Mouse (Mus musculus) forebrain, embryonic 15.5 days (tissue): Measurements from ENCODE around the gene Hrk. TPM values are rescaled to one million over a fixed set of nuclear protein-coding genes. Genes with fewer than 3 reads are reported as not detected.

ENCODE experiments used
- ATAC-seq: fragments of 200-750 bp; cut with Nextera tagmentation; replicated peaks from 2 replicates; pipeline ENCODE4 v1.8.0; 2017; ENCODE audit warnings: mild to moderate bottlenecking, moderate TSS enrichment, moderate library complexity
- H3K27ac ChIP-seq: fragments of 300-500 bp; sonication (generic); replicated peaks from 2 replicates; pipeline ENCODE4 v1.5.1; 2015; ENCODE audit warnings: mild to moderate bottlenecking, inconsistent platforms
- H3K27me3 ChIP-seq: fragments of 300-500 bp; sonication (generic); 2 replicates; pipeline ENCODE4 v1.6.1; 2015; ENCODE audit warnings: inconsistent platforms
- H3K36me3 ChIP-seq: fragments of 300-500 bp; sonication (generic); 2 replicates; pipeline ENCODE4 v1.6.1; 2015; ENCODE audit warnings: mild to moderate bottlenecking, inconsistent platforms
- H3K4me1 ChIP-seq: fragments of 300-500 bp; sonication (generic); 2 replicates; pipeline ENCODE4 v1.6.1; 2015; ENCODE audit warnings: inconsistent platforms
- H3K4me2 ChIP-seq: fragments of 300-500 bp; sonication (generic); replicated peaks from 2 replicates; pipeline ENCODE4 v1.6.1; 2015; ENCODE audit warnings: mild to moderate bottlenecking, inconsistent platforms
- H3K4me3 ChIP-seq: fragments of 300-500 bp; sonication (generic); 2 replicates; pipeline ENCODE4 v1.5.1; 2015; ENCODE audit warnings: mild to moderate bottlenecking, inconsistent platforms
- H3K9ac ChIP-seq: fragments of 300-500 bp; sonication (generic); replicated peaks from 2 replicates; pipeline ENCODE4 v1.6.1; 2015; ENCODE audit warnings: mild to moderate bottlenecking, inconsistent platforms
- H3K9me3 ChIP-seq: fragments of 300-500 bp; sonication (generic); 2 replicates; pipeline ENCODE4 v1.6.1; 2016; ENCODE audit warnings: inconsistent platforms
- WGBS: fragments of 180-500 bp; shearing (Covaris S2); methylation state at CpG from one replicate; pipeline ENCODE4 v1.1.7; 2015; ENCODE audit warnings: mixed read lengths; 5-methylcytosine and 5-hydroxymethylcytosine counted together
- polyA plus RNA-seq: library from polyadenylated mRNA; unstranded; fragments of >200 nt; fragmentation: Nextera tagmentation; extraction: Ambion mirVana; gene quantifications from 2 replicates; pipeline ENCODE4 v1.2.1, GENCODE M21; 2015

Hrk gene
- polyA plus RNA-seq, 1 experiment from 2014 or later = 2.3 TPM

- 89% methylated on average over 4 of the region's 4 CpGs for WGBS
- peaks cover 17% of the 10 kb centered on the region for H3K4me1 ChIP-seq
- H3K36me3 ChIP-seq = peaks cover 20% of the 10 kb centered on the region
Measured at GRCm38 (mm10) chr5:118144327-118144726, 20.1 kb upstream of the Hrk start.

GRCm38 (mm10) chr5:118144770-118145169 lies 19.7 kb upstream of the Hrk start:
- Histone ChIP-seq H3K4me2 (no peak overlapping the region), H3K36me3 (peaks cover 20% of the 10 kb centered on the region), H3K4me1 (peaks cover 17% of the 10 kb centered on the region), H3K9ac (no peak overlapping the region), H3K27me3 (no peaks in the 10 kb centered on the region), H3K9me3 (no peaks in the 10 kb centered on the region), H3K27ac (no peak overlapping the region), H3K4me3 (no peak overlapping the region)
- WGBS = 86% methylated on average over 6 of the region's 6 CpGs
- no peak for ATAC-seq

More at GRCm38 (mm10) chr5:118144327-118144726, 20.1 kb upstream of the Hrk start:
- ATAC-seq = no peak
- H3K4me2 ChIP-seq = no peak overlapping the region
- no peaks in the 10 kb centered on the region for H3K9me3 ChIP-seq
- no peaks in the 10 kb centered on the region for H3K27me3 ChIP-seq
- no peak overlapping the region for H3K4me3 ChIP-seq
- H3K27ac ChIP-seq = no peak overlapping the region
- no peak overlapping the region for H3K9ac ChIP-seq

DNA sequence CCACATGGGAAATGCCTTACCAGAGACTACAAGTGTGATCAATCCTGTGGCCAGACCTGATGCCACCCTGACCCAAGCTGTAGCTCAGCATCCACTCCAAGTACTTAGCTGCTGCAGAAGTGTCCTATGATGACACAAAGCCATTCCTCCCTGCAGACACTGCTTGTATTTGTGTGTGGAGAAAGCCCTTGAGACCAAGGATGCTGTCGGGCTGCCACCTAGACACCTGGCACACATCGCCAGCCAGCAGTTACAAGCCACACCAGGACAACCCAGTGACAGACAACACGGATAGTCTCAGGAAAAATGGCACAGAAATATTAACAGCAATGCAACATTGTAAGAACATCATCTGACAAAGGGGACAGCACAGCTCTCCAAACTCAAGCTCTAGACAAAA lies 19.0 kb upstream of the Hrk start:
- H3K4me1 ChIP-seq = peaks cover 17% of the 10 kb centered on the region
- ATAC-seq = no peak
- H3K9ac ChIP-seq = no peak overlapping the region
- peaks cover 19% of the 10 kb centered on the region for H3K36me3 ChIP-seq
- no peaks in the 10 kb centered on the region for H3K9me3 ChIP-seq
- 79% methylated on average over 3 of the region's 3 CpGs for WGBS
- no peak overlapping the region for H3K4me3 ChIP-seq
- H3K27ac ChIP-seq = peak overlapping the region; percentile 73
- no peak overlapping the region for H3K4me2 ChIP-seq
- no peaks in the 10 kb centered on the region for H3K27me3 ChIP-seq

DNA sequence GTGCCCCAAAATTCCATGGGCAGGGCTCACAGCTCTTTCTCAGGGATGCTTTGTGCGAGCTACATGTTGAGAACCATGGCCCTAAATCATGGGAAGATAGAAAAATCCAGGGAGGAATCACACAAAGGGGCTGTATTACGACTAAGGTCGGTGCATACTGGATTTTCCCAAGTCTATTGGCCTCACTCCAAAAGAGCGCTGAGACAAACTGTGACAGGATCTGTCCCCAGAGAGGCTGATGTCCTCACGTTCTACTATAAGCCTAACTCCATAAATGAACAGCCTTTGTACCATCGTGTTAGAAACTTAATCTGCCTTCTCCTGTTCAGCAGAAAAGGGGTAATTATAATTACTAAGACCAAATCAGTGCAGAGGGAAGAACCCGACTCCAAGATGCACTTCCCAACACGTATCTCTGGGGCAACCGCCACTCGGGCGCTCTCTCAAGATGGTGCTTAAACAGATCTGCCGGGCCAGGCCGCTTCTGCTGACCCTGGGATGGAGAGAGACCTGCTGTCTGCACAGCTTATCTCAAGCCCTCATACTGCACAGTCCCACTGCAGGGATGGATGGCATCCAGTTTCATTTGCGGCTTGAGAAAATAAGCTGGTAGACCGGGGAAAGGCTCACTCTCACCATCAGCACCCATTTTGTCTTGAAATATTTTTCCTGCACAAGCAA lies 18.3 kb upstream of the Hrk start:
- no peaks in the 10 kb centered on the region for H3K9me3 ChIP-seq
- no peak overlapping the region for H3K4me2 ChIP-seq
- no peak overlapping the region; the same call in 1 of the 2 replicates for H3K9ac ChIP-seq
- H3K36me3 ChIP-seq = peaks cover 13% of the 10 kb centered on the region
- H3K27me3 ChIP-seq = no peaks in the 10 kb centered on the region
- peak overlapping the region; percentile 73 for H3K27ac ChIP-seq
- no peak for ATAC-seq
- WGBS = 63% methylated on average over 15 of the region's 15 CpGs
- no peak overlapping the region for H3K4me3 ChIP-seq
- peaks cover 17% of the 10 kb centered on the region for H3K4me1 ChIP-seq

DNA sequence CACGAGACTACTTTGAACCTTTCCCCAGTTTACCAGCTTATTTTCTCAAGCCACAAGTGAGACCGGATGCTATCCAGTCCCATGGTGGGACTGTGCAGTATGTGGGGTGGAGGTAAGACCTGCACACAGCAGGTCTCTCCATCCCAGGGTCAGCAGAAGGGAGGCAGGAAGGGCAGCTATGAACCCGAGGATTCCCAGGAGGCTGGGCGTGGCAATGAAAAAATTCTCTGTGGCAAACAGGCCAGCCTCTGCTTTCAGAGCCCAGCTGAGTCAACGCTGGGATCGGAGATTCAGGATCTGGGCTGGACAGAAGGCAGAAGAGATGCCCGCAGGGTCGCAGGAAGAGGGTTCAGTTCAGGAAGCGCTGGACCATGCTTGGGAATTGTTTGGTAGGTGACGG lies 17.2 kb upstream of the Hrk start:
- no peak overlapping the region for H3K27ac ChIP-seq
- 88% methylated on average over 10 of the region's 10 CpGs for WGBS

GRCm38 (mm10) chr5:118149711-118150110 lies 14.7 kb upstream of the Hrk start:
- Histone ChIP-seq H3K36me3 (no peaks in the 10 kb centered on the region), H3K9ac (no peak overlapping the region), H3K27me3 (no peaks in the 10 kb centered on the region), H3K4me1 (peaks cover 42% of the 10 kb centered on the region), H3K27ac (no peak overlapping the region), H3K4me3 (no peak overlapping the region), H3K4me2 (no peak overlapping the region), H3K9me3 (no peaks in the 10 kb centered on the region)
- no peak for ATAC-seq
- WGBS = 82% methylated on average over 3 of the region's 3 CpGs

More for the DNA sequence above, 17.2 kb upstream of the Hrk start:
- Histone ChIP-seq H3K9me3 (no peaks in the 10 kb centered on the region), H3K9ac (no peak overlapping the region), H3K27me3 (no peaks in the 10 kb centered on the region), H3K36me3 (peaks cover 3% of the 10 kb centered on the region), H3K4me1 (peaks cover 19% of the 10 kb centered on the region), H3K4me3 (no peak overlapping the region), H3K4me2 (no peak overlapping the region)
- no peak for ATAC-seq

DNA sequence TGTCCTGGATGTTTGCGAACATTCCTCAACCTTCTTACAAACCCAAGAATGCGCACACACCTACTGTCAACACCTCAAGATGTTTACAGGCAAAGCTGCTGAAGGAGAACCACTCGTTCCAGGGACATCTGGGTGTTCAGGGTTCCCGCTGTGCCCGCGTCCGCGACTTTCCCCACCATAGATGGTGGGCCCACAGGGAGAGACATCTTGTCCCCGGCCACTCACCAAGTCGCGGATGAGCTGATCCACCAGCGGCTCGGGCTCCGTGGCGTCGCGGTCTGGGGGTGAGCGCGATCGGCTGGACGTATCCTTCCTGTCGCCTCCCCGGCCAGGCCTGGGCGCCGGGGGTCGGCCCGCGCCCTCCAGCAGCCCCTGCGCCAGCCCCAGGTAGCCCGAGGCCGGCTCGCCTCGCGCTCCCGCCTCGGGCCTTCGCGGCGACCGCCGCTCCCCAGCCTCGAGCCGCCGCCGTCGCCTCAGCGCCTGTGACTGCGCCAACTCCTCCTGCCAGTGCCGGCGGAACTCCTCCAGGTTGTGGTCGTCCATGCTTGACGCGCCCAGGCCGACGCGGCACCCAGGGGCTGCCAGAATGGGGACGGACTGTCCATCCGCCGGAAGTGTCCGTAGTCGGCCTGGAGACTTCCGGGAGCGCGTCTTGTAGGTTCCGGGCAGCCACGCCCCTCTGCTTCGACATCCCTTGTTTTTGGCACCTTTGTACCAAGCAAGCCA lies 9.4 kb upstream of the Hrk start, which contains the start of gene Fbxw8:
Gene Fbxw8 (minus strand): TSS at position 626 of the 726 bp plus-strand sequence.
- Histone ChIP-seq H3K27ac (no peak within 1 kb of the TSS; the same call in 1 of the 2 replicates), H3K27me3 (0 out of 2 replicates have a peak, but pooled peaks cover 3% of the 10 kb centered on the region), H3K4me2 (peak within 1 kb of the TSS; percentile 71), H3K36me3 (no peaks in the 10 kb centered on the region), H3K9ac (peak within 1 kb of the TSS; percentile 75), H3K9me3 (no peaks in the 10 kb centered on the region), H3K4me1 (peaks cover 26% of the 10 kb centered on the region), H3K4me3 (peak within 1 kb of the TSS; percentile 63)
- peak; percentile 84 for ATAC-seq
- WGBS = under 1% methylated on average over 66 of the region's 67 CpGs

GRCm38 (mm10) chr5:118155565-118155947 lies 8.9 kb upstream of the Hrk start:
- 31% methylated on average over 9 of the region's 9 CpGs for WGBS
- H3K4me1 ChIP-seq = peaks cover 26% of the 10 kb centered on the region
- ATAC-seq = 0 out of 2 replicates have a peak, but pooled peaks have one; percentile 2
- H3K4me3 ChIP-seq = peak overlapping the region; percentile 63
- H3K27ac ChIP-seq = no peak overlapping the region; the same call in 1 of the 2 replicates
- peak overlapping the region; percentile 71 for H3K4me2 ChIP-seq
- H3K9ac ChIP-seq = peak overlapping the region; percentile 75
- 0 out of 2 replicates have a peak, but pooled peaks cover 3% of the 10 kb centered on the region for H3K27me3 ChIP-seq
- no peaks in the 10 kb centered on the region for H3K36me3 ChIP-seq
- no peaks in the 10 kb centered on the region for H3K9me3 ChIP-seq

DNA sequence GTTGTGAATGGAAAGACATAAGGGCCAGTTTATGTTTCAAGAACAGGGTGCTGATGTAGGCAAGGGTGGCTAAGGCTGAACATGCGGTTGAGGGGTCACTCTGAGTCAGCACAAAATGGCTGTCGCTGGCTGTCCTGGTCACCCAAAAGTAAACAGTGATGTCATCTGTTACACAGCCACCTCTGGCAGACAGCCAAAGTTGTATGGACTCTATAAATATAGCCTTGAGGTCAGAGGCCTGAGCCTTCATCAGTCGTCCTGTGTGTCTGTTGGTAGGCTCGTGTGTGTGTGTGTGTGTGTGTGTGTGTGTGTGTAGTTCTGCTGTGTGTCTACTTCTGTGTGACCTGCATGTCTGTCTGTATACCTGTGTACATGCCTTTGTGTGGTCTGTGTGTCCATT lies 7.5 kb upstream of the Hrk start:
- no peak overlapping the region for H3K4me2 ChIP-seq
- no peaks in the 10 kb centered on the region for H3K36me3 ChIP-seq
- no peak overlapping the region for H3K4me3 ChIP-seq
- ATAC-seq = no peak
- no peak overlapping the region for H3K27ac ChIP-seq
- H3K9ac ChIP-seq = no peak overlapping the region
- H3K9me3 ChIP-seq = no peaks in the 10 kb centered on the region
- H3K4me1 ChIP-seq = peaks cover 26% of the 10 kb centered on the region
- 58% methylated on average over 4 of the region's 4 CpGs for WGBS
- H3K27me3 ChIP-seq = 0 out of 2 replicates have a peak, but pooled peaks cover 9% of the 10 kb centered on the region

GRCm38 (mm10) chr5:118160691-118161090 lies 3.8 kb upstream of the Hrk start:
- Histone ChIP-seq H3K27ac (no peak overlapping the region), H3K4me1 (peaks cover 3% of the 10 kb centered on the region; the same call in 1 of the 2 replicates), H3K4me2 (no peak overlapping the region), H3K4me3 (no peak overlapping the region), H3K27me3 (peaks cover 14% of the 10 kb centered on the region; the same call in 1 of the 2 replicates), H3K9me3 (no peaks in the 10 kb centered on the region), H3K9ac (no peak overlapping the region), H3K36me3 (no peaks in the 10 kb centered on the region)
- no peak for ATAC-seq
- 42% methylated on average over 4 of the region's 4 CpGs for WGBS

GRCm38 (mm10) chr5:118165462-118165861 lies 1.0 kb downstream of the Hrk start:
- no peaks in the 10 kb centered on the region for H3K9me3 ChIP-seq
- H3K36me3 ChIP-seq = no peaks in the 10 kb centered on the region
- no peak overlapping the region for H3K9ac ChIP-seq
- H3K27ac ChIP-seq = no peak overlapping the region
- H3K27me3 ChIP-seq = peaks cover 30% of the 10 kb centered on the region
- ATAC-seq = no peak
- no peak overlapping the region for H3K4me3 ChIP-seq
- H3K4me1 ChIP-seq = peaks cover 11% of the 10 kb centered on the region
- no peak overlapping the region for H3K4me2 ChIP-seq

GRCm38 (mm10) chr5:118167561-118167995 lies 3.1 kb downstream of the Hrk start:
- 0 out of 2 replicates have a peak, but pooled peaks have one; percentile 10 for ATAC-seq
- H3K27ac ChIP-seq = no peak overlapping the region
- H3K27me3 ChIP-seq = peaks cover 42% of the 10 kb centered on the region
- no peak overlapping the region for H3K9ac ChIP-seq
- H3K4me2 ChIP-seq = no peak overlapping the region
- H3K36me3 ChIP-seq = no peaks in the 10 kb centered on the region
- no peak overlapping the region for H3K4me3 ChIP-seq
- no peaks in the 10 kb centered on the region for H3K9me3 ChIP-seq
- 51% methylated on average over 8 of the region's 8 CpGs for WGBS
- peaks cover 29% of the 10 kb centered on the region for H3K4me1 ChIP-seq
